Mouse (Mus musculus): ENCODE data around the gene Rabepk.
"Not testable (repeated sequence)": the region's sequence is repeated elsewhere in the genome, so short reads cannot be mapped to it uniquely, and the experiment has no call there.

DNA sequence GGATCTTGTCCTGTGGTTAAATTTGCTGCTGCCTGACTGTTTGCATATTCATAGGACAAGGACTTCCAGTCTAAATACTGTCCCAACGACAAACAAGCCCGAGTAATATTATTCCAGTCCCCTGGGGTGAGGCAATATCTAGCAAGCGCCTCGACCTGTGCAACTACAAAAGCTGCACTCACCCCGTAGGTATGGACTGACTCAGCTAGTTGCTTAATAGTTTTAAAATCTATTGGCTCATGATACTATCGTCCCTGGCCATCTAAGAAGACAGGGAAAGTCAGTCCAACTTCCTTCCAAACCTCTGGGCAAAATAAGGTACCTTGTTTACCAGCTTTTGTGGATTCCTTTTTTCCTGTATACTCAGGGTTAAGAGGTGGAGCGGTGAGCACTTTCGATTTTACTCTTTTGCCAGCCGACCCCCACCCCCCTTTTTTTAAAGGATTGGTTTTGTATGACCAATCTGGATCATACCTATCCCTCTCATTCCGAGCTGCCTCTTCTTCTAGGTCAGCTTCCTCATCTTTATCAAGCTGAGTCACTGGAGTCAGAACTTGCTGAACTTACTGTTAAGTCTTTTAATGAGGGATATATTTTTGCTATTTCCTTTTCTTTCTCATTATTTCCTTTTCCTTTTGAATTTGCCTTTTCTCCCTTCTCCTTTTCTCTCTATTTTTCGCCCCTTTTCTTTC is 33.2 kb upstream of the Rabepk start, which contains the start of gene Gm34653:
- TF ChIP-seq POLR2A (IDR thresholded peaks at IDR 0.05; ENCODE audit: control insufficient read depth, low read depth, low read length); CTCF (IDR thresholded peaks at IDR 0.05; ENCODE audit: control insufficient read depth, insufficient read depth, insufficient replicate concordance, low read depth, low read length): not testable (repeated sequence)
